Mouse (Mus musculus) liver, embryonic 14.5 days (tissue): ENCODE results near the gene Adgre5.

Experiments
- CTCF ChIP-seq: IDR thresholded peaks from 2 replicates; pipeline ENCODE4 v1.5.1; 2016; ENCODE audit warnings: antibody characterized with exemption, low read depth, control low read depth
- EP300 ChIP-seq: IDR thresholded peaks from 2 replicates; pipeline ENCODE4 v1.6.1; 2016; ENCODE audit warnings: antibody characterized with exemption, low read depth

DNA sequence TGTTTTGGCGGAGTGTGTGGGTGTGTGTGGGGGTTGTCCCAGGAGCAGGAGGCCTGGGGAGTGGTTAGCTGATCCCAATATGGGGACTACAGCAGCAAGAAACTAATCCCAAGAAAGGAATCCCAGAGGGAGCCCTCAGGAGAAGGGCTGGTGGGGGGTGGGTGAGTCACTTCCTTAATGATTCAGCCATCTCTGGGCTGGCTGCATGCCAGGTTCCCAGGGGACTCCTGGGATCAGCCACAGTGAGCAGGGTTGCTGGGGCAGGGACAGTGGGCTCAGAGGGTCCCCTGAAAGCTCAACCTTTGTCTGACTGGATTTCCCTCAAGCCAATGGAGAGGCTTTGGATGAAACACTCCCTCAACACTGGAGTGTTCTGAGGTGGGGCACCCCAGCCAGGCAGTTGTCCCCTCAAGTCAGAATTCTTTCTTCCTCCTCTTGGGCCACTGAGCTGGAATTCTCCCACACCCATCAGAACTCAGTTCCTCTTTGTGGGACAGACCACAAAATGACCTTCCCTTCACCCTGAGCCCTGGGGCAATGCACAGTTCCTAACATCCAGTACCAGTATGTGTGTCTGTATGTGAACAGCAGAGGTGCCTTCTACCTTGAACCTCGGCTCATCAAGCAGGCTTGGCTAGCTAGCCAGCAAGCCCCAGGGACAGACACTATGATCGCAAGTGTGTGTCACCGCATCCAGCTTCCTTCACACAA lies 3.1 kb downstream of the Adgre5 start:
- no peak for TF ChIP-seq CTCF
- TF ChIP-seq EP300: no peak
